Mouse (Mus musculus): ENCODE measurements at regions not wholly inside any gene's neighbourhood (a gene's known extent, or its start where the extent isn't known, plus 50 kb on each side); places are given as distances from the start of the nearest gene placed in this dataset.

DNA sequence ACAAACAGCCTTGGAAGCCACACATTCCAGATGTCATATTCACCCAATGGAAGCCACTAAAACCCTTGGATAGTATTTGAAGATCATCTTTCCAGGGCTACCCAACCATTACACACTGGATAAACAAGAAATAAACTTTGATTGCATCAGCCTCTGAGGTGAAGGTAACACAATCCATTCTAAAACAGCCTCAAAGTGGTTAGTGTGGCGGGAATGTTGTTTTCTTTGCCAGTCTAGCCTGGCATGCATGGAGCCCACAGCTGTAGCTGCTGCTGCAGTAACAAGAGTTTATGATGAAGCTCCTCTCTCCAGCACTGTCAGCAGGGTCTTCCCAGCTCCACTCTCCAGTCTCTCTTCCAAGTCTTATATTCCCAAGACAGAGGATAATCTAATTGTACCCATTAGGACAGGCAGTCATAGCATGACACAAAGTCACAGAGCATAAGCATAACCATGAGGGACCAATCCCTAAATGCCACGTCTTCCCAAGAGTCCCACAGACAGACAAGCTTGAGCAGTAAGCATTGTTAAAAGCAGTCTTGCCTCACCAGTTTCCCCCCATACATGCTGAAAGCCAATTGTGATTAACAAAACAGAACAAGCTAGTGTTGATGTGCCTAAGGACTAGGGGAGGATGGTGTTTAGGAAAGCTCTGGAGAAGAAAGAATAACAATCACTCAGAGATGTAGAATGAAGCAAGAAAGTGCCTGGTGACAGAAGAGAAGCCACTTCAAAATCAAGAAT, 634.1 kb downstream of the Ntrk3 start:
- TF ChIP-seq EP300 (IDR thresholded peaks at IDR 0.05; ENCODE audit: low read depth) (no peak), CTCF (IDR thresholded peaks at IDR 0.05; ENCODE audit: low read depth) (no peak)
- no peak overlapping the region for H3K27ac ChIP-seq (ENCODE audit: low read depth)
- no peak overlapping the region for H3K4me3 ChIP-seq (ENCODE audit: low read depth, low read length)
- H3K27me3 ChIP-seq (ENCODE audit: control insufficient read depth, insufficient read depth, low read length): no peaks in the 10 kb centered on the region
- no peaks in the 10 kb centered on the region for H3K4me1 ChIP-seq (ENCODE audit: control insufficient read depth, insufficient read depth)
- no peaks in the 10 kb centered on the region for H3K9me3 ChIP-seq (replicated peaks; ENCODE audit: control insufficient read depth, low read length)
- no peak overlapping the region for H3K9ac ChIP-seq (replicated peaks; ENCODE audit: low read depth, low read length)
- H3K36me3 ChIP-seq (replicated peaks; ENCODE audit: control insufficient read depth, insufficient read depth, low read length): no peaks in the 10 kb centered on the region
- H3K4me2 ChIP-seq (ENCODE audit: low read depth, low read length): no peak overlapping the region
- WGBS: 56% methylated on average over 2 of the region's 2 CpGs
- ATAC-seq (ENCODE audit: insufficient read depth, low read depth) (no peak), DNase-seq (ENCODE audit: low spot score) (no peak)

DNA sequence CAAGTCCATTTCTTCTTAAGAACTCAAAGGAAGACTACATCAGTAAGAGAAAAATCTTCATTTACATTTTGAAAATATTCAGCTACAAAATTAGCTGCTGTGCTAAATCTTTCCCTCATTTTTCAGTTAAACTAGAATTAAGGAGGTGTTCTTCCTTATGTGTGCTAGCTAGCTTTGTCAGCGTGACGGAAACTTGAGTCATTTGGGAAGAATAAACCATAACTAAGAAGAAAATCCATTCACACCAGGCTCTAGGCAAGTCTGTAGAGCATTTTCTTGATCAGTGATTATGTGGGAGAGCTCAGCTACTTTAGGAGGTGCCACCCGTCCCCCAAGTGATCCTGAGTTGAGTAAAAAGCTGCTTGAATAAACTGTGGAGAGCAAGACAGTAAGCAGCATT, 635.4 kb downstream of the Ntrk3 start:
- no peak overlapping the region for H3K4me2 ChIP-seq (ENCODE audit: low read depth, low read length)
- no peak for ATAC-seq (ENCODE audit: insufficient read depth, low read depth)
- DNase-seq (ENCODE audit: low spot score): no peak
- no peak for TF ChIP-seq EP300 (IDR thresholded peaks at IDR 0.05; ENCODE audit: low read depth)
- no peak for TF ChIP-seq CTCF (IDR thresholded peaks at IDR 0.05; ENCODE audit: low read depth)
- no peaks in the 10 kb centered on the region for H3K9me3 ChIP-seq (replicated peaks; ENCODE audit: control insufficient read depth, low read length)
- H3K27ac ChIP-seq (ENCODE audit: low read depth): no peak overlapping the region
- no peaks in the 10 kb centered on the region for H3K4me1 ChIP-seq (ENCODE audit: control insufficient read depth, insufficient read depth)
- no peaks in the 10 kb centered on the region for H3K27me3 ChIP-seq (ENCODE audit: control insufficient read depth, insufficient read depth, low read length)
- WGBS: 78% methylated on average over 3 of the region's 3 CpGs
- no peak overlapping the region for H3K9ac ChIP-seq (replicated peaks; ENCODE audit: low read depth, low read length)
- no peaks in the 10 kb centered on the region for H3K36me3 ChIP-seq (replicated peaks; ENCODE audit: control insufficient read depth, insufficient read depth, low read length)
- no peak overlapping the region for H3K4me3 ChIP-seq (ENCODE audit: low read depth, low read length)

DNA sequence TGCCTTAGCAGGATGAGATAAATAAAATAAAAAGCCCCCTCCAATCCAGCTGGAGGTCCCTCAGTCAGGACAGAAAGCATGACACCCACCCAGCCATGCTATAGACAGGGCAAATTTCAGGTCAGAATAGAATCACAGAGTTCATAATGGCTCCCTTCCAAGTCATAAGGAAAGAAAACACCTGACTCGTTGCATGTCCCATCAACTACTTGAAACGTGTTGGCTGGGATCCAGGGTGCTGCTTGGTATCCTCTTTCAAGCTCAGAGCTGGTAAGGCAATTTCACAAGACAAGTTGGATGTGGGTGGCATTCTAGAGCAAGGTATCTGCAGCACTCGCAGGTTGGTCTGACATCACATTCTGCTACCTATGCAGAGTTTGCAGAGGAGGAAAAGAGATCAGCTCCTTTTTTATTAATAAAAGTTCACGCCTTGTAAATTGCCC, 651.2 kb downstream of the Ntrk3 start:
- no peak for ATAC-seq (ENCODE audit: insufficient read depth, low read depth)

DNA sequence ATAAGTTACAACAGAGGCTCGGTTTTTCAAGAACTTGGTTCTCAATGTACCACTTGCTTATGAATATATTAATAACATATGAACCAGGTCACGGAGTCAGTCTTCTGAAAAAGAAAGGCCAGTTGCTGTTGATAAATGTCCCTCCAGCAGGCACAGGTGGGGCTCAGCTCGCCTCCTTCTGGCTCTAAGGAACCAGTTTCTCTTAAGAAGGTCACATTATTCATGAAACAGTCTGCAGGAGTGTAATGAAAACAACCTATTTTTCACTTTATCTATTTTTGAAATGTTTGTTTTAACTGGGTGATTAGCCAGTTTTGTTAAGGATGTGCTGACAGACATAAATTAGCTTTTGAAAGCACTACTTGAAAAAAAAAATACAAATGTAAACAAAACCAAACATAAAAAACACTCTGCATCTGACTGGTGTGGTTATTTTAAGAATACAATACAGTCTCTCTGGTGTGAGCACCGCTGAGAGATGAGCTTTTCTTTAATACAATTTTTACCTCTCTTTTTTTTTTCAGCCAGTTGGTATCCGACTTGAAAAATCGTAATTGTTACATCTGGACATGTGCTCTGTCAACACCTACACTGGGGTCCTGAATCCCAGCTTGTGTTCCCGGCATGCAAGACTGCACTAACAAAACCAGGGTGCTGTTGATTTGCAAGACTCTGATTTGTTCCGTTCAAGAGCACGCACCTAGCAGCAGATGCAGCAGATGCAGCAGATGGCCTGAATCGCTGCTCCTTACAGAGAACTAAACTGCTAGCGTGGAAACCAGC, 651.8 kb downstream of the Ntrk3 start:
- Histone ChIP-seq H3K9ac (replicated peaks; ENCODE audit: low read depth, low read length) (no peak overlapping the region), H3K4me3 (ENCODE audit: low read depth, low read length) (no peak overlapping the region), H3K36me3 (replicated peaks; ENCODE audit: control insufficient read depth, insufficient read depth, low read length) (no peaks in the 10 kb centered on the region), H3K4me2 (ENCODE audit: low read depth, low read length) (no peak overlapping the region), H3K27ac (ENCODE audit: low read depth) (no peak overlapping the region), H3K27me3 (ENCODE audit: control insufficient read depth, insufficient read depth, low read length) (no peaks in the 10 kb centered on the region), H3K4me1 (ENCODE audit: control insufficient read depth, insufficient read depth) (no peaks in the 10 kb centered on the region), H3K9me3 (replicated peaks; ENCODE audit: control insufficient read depth, low read length) (no peaks in the 10 kb centered on the region)
- 32% methylated on average over 11 of the region's 11 CpGs for WGBS
- DNase-seq (ENCODE audit: low spot score) (no peak), ATAC-seq (ENCODE audit: insufficient read depth, low read depth) (no peak)
- TF ChIP-seq CTCF (IDR thresholded peaks at IDR 0.05; ENCODE audit: low read depth): no peak
- no peak for TF ChIP-seq EP300 (IDR thresholded peaks at IDR 0.05; ENCODE audit: low read depth)

More for the DNA sequence above, 651.2 kb downstream of the Ntrk3 start:
- WGBS: 41% methylated on average over 4 of the region's 4 CpGs
- Histone ChIP-seq H3K4me3 (ENCODE audit: low read depth, low read length) (no peak overlapping the region), H3K4me2 (ENCODE audit: low read depth, low read length) (no peak overlapping the region), H3K9me3 (replicated peaks; ENCODE audit: control insufficient read depth, low read length) (no peaks in the 10 kb centered on the region), H3K27me3 (ENCODE audit: control insufficient read depth, insufficient read depth, low read length) (no peaks in the 10 kb centered on the region), H3K27ac (ENCODE audit: low read depth) (no peak overlapping the region), H3K9ac (replicated peaks; ENCODE audit: low read depth, low read length) (no peak overlapping the region), H3K36me3 (replicated peaks; ENCODE audit: control insufficient read depth, insufficient read depth, low read length) (no peaks in the 10 kb centered on the region), H3K4me1 (ENCODE audit: control insufficient read depth, insufficient read depth) (no peaks in the 10 kb centered on the region)
- DNase-seq (ENCODE audit: low spot score): peak; percentile 10
- TF ChIP-seq CTCF (IDR thresholded peaks at IDR 0.05; ENCODE audit: low read depth): no peak
- no peak for TF ChIP-seq EP300 (IDR thresholded peaks at IDR 0.05; ENCODE audit: low read depth)

DNA sequence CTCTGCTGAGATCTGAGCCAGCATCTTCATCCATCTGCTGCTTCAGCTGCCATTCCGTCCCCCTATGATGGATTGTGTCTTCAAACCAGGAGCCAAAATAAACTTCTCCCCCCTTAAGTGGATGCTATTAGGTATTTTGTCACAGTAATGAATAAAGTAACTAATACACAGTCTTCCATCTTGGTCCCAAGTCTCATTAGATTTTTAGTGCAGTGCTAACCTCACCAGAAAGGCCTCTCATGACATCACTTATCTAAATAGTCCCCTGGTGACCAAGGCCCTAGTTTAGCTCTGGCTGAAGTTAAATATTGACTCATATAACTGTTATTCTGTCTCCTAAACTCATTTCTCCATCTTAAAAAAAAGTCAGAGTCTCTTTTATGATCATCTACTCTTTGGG, 658.1 kb downstream of the Ntrk3 start:
- ATAC-seq (ENCODE audit: insufficient read depth, low read depth) (no peak), DNase-seq (ENCODE audit: low spot score) (no peak)
- Histone ChIP-seq H3K9me3 (replicated peaks; ENCODE audit: control insufficient read depth, low read length) (no peaks in the 10 kb centered on the region), H3K27me3 (ENCODE audit: control insufficient read depth, insufficient read depth, low read length) (no peaks in the 10 kb centered on the region), H3K4me3 (ENCODE audit: low read depth, low read length) (no peak overlapping the region), H3K36me3 (replicated peaks; ENCODE audit: control insufficient read depth, insufficient read depth, low read length) (no peaks in the 10 kb centered on the region), H3K9ac (replicated peaks; ENCODE audit: low read depth, low read length) (no peak overlapping the region), H3K27ac (ENCODE audit: low read depth) (no peak overlapping the region), H3K4me1 (ENCODE audit: control insufficient read depth, insufficient read depth) (no peaks in the 10 kb centered on the region), H3K4me2 (ENCODE audit: low read depth, low read length) (no peak overlapping the region)
- TF ChIP-seq EP300 (IDR thresholded peaks at IDR 0.05; ENCODE audit: low read depth) (no peak), CTCF (IDR thresholded peaks at IDR 0.05; ENCODE audit: low read depth) (no peak)
- 55% methylated on average over 1 of the region's 1 CpGs for WGBS

Data from heart, postnatal 0 days (tissue).